Mouse (Mus musculus) lung, postnatal 14 days (tissue): ENCODE measurements around the gene Kdm6b.

Experiments
- DNase-seq: peaks from one replicate; pipeline ENCODE4 v3.0.0; 2021

The Kdm6b gene

DNA sequence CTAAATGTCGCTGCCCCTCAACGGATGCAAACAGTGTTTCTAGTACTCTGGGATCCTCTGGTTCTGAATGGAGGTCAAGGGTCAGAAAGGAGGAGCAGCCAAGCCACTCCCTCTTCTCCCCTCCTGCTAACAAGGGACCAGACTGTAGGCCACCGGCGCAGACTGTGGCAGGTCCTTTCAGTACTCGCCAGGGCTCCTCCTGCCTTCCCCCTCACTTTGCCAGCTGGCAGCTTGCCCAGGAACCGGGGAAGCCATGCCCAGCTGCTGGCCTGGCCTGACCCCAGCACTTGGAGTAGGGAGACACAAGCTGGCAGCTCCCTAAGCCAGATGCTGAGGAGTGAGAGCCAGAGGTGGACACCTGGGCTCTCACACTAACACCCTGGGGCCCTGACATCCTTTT is 48.6 kb downstream of the Kdm6b start:
- DNase-seq, result peak; percentile 97

- DNase-seq, result no peak
Observed at GRCm38 (mm10) chr11:69364376-69364775, 49.1 kb downstream of the Kdm6b start.

DNA sequence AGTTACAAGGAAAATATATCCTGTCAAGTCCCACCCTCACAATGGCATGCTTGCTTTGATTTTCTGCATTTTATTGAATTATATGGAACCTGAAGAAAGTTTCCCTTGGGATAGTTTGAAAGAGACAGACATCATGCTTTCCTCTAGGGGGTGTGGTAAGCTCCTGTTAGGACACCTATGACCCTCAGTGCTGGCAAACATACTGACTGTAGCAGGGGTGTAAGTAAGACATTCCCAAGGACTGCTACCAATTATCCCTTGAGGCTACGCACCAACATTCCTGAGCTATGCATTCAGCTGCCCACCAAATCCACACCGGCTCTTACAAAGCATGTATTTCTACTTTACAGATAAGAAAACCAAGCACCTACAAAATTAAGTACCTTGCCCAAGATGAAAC is 51.0 kb downstream of the Kdm6b start:
- DNase-seq, result no peak

GRCm38 (mm10) chr11:69362021-69362420 is 51.5 kb downstream of the Kdm6b start:
- no peak for DNase-seq

DNA sequence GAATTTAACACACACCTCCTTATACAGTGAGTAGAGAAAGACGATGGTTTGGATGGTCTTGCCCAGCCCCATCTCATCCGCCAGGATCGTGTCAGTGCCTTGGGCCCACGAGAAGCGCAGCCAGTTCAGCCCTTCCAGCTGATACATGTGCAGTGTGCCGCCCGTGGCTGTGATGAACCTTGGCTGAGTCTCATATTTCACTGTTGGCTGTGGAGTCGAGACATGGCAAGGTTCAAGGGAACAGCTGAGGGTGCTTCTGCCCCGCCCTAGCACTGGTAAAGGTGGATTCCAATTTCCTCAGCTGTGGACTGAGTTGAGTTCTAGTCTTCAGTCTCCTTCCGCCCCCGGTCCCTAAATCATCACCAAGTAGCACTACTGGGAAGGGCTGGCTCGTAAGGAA is 55.8 kb downstream of the Kdm6b start:
- DNase-seq, result no peak

DNA sequence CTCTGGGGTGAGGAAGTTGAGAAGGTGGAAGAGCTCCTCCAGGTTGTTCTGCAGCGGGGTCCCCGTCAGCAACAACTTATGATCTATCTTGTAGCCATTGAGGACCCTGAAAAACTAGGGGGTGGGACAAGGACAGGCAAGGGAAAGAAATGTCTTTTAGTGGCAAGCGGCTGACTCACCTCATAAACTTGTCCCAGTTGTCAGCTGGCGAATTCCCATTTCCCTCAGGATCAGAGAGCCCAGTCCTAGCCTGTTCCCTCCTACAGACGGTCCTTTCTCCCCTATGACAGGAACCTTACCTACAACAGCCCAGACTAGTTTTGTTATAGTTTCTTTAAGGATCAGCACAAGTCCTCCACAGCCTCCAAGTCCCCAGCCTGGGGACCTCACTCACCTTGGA is 56.9 kb downstream of the Kdm6b start:
- no peak for DNase-seq
